Mouse (Mus musculus) G1E (cell line): ENCODE data around the gene Olfm1. TPM values are rescaled to one million over a fixed set of nuclear protein-coding genes. Genes with fewer than 3 reads are reported as not detected.

Experiments used
- ATAC-seq: 2 replicates; pipeline ENCODE4 v1.8.0; 2016; ENCODE audit warnings: mild to moderate bottlenecking; ENCODE audit not compliant: insufficient number of reproducible peaks, poor library complexity, low FRiP score, severe bottlenecking; ENCODE audit errors: extremely low read depth
- DNase-seq: peaks from one replicate; pipeline ENCODE4 v3.0.0; 2012; ENCODE audit warnings: low spot score
- H3K27me3 ChIP-seq: 2 replicates; pipeline ENCODE4 v1.6.1; 2012; ENCODE audit warnings: mild to moderate bottlenecking, low read length, inconsistent platforms; ENCODE audit not compliant: insufficient read depth
- H3K36me3 ChIP-seq: replicated peaks from 2 replicates; pipeline ENCODE3; 2012; ENCODE audit warnings: mild to moderate bottlenecking, inconsistent platforms
- H3K4me1 ChIP-seq: 2 replicates; pipeline ENCODE4 v1.6.1; 2012; ENCODE audit warnings: low read depth, low read length, inconsistent platforms, mixed read lengths; ENCODE audit not compliant: insufficient read depth
- H3K4me3 ChIP-seq: 2 replicates; pipeline ENCODE4 v1.5.1; 2012; ENCODE audit warnings: low read depth, mild to moderate bottlenecking, inconsistent platforms, low read length, moderate library complexity, mixed read lengths
- H3K9me3 ChIP-seq: replicated peaks from 2 replicates; pipeline ENCODE4 v1.6.1; 2012; ENCODE audit warnings: inconsistent platforms
- CTCF ChIP-seq: IDR thresholded peaks from 2 replicates; pipeline ENCODE4 v1.5.1; 2012; ENCODE audit warnings: low read depth, low read length, inconsistent platforms, mixed read lengths
- GATA1 ChIP-seq: IDR thresholded peaks from 2 replicates; pipeline ENCODE4 v1.6.1; 2012; ENCODE audit warnings: borderline replicate concordance, low read length, inconsistent platforms, mixed read lengths
- GATA2 ChIP-seq: IDR thresholded peaks from 2 replicates; pipeline ENCODE4 v1.6.1; 2012; ENCODE audit warnings: low read depth, low read length, inconsistent platforms, borderline replicate concordance
- POLR2AphosphoS5 ChIP-seq: IDR thresholded peaks from 2 replicates; pipeline ENCODE4 v1.6.1; 2012; ENCODE audit warnings: low read depth, low read length, inconsistent platforms; ENCODE audit not compliant: insufficient replicate concordance
- TAL1 ChIP-seq: conservative IDR thresholded peaks from 2 replicates; pipeline ENCODE4 v1.6.1; 2012; ENCODE audit warnings: low read depth, low read length, inconsistent platforms, mixed read lengths
- polyA plus RNA-seq: library from polyadenylated mRNA; stranded (reverse); fragments of >175 nt; gene quantifications from 2 replicates; pipeline ENCODE4 v1.2.3, GENCODE M21; 2012
- total RNA-seq, 2 experiments: library from RNA; stranded (forward) in 1 of 2; stranded (reverse) in 1 of 2; fragments of 200-1000 nt in 1 of 2; fragments of >200 nt in 1 of 2; fragmentation: Nextera tagmentation in 1 of 2; gene quantifications; 2 replicates each; pipeline ENCODE4 v1.2.3; 2014 to 2017

Olfm1 gene
- total and polyA plus RNA-seq, 3 experiments = 0.08 to 0.11 TPM; not detected in 1

- ATAC-seq (no peak), DNase-seq (no peak)
- Histone ChIP-seq H3K27me3 (peaks cover 31% of the 10 kb centered on the region), H3K36me3 (no peaks in the 10 kb centered on the region), H3K4me1 (no peaks in the 10 kb centered on the region), H3K4me3 (no peak overlapping the region), H3K9me3 (no peaks in the 10 kb centered on the region)
- TF ChIP-seq GATA1 = no peak
- no peak for TF ChIP-seq GATA2
- no peak for TF ChIP-seq CTCF
- no peak for TF ChIP-seq POLR2AphosphoS5
- no peak for TF ChIP-seq TAL1
These were observed 32.0 kb downstream of the Olfm1 start for GRCm38 (mm10) chr2:28224819-28225218.

- no peak for DNase-seq
- H3K9me3 ChIP-seq = no peaks in the 10 kb centered on the region
- H3K4me1 ChIP-seq = no peaks in the 10 kb centered on the region
- TF ChIP-seq GATA1 (no peak), CTCF (no peak), GATA2 (no peak), POLR2AphosphoS5 (no peak), TAL1 (no peak)
- ATAC-seq = no peak
- peaks cover 30% of the 10 kb centered on the region for H3K27me3 ChIP-seq
- H3K4me3 ChIP-seq = no peak overlapping the region
- H3K36me3 ChIP-seq = no peaks in the 10 kb centered on the region
These were observed 33.1 kb downstream of the Olfm1 start for GRCm38 (mm10) chr2:28225906-28226305.

GRCm38 (mm10) chr2:28226971-28227370, 34.2 kb downstream of the Olfm1 start:
- Histone ChIP-seq H3K4me1 (no peaks in the 10 kb centered on the region), H3K4me3 (no peak overlapping the region), H3K27me3 (peaks cover 30% of the 10 kb centered on the region), H3K9me3 (no peaks in the 10 kb centered on the region), H3K36me3 (no peaks in the 10 kb centered on the region)
- TF ChIP-seq CTCF (no peak), POLR2AphosphoS5 (no peak), GATA2 (no peak), TAL1 (no peak)
- ATAC-seq = no peak
- DNase-seq = no peak

GRCm38 (mm10) chr2:28227589-28228191, 34.9 kb downstream of the Olfm1 start:
- no peak overlapping the region for H3K4me3 ChIP-seq
- TF ChIP-seq POLR2AphosphoS5 (no peak), TAL1 (no peak), GATA1 (no peak), CTCF (no peak), GATA2 (no peak)
- no peak for DNase-seq
- H3K36me3 ChIP-seq = no peaks in the 10 kb centered on the region
- no peaks in the 10 kb centered on the region for H3K9me3 ChIP-seq
- H3K27me3 ChIP-seq = peaks cover 25% of the 10 kb centered on the region
- ATAC-seq = no peak
- H3K4me1 ChIP-seq = no peaks in the 10 kb centered on the region

- Histone ChIP-seq H3K4me1 (no peaks in the 10 kb centered on the region), H3K9me3 (no peaks in the 10 kb centered on the region), H3K36me3 (no peaks in the 10 kb centered on the region), H3K27me3 (peaks cover 23% of the 10 kb centered on the region), H3K4me3 (no peak overlapping the region)
- no peak for ATAC-seq
- no peak for DNase-seq
- no peak for TF ChIP-seq CTCF
- TF ChIP-seq GATA1 = no peak
- no peak for TF ChIP-seq GATA2
- no peak for TF ChIP-seq TAL1
- no peak for TF ChIP-seq POLR2AphosphoS5
These were observed 35.6 kb downstream of the Olfm1 start for GRCm38 (mm10) chr2:28228364-28228763.

- H3K27me3 ChIP-seq = peaks cover 21% of the 10 kb centered on the region
- no peak overlapping the region for H3K4me3 ChIP-seq
- H3K4me1 ChIP-seq = no peaks in the 10 kb centered on the region
- no peak for TF ChIP-seq CTCF
- TF ChIP-seq POLR2AphosphoS5 = no peak
- no peak for TF ChIP-seq GATA1
- TF ChIP-seq GATA2 = no peak
- TF ChIP-seq TAL1 = no peak
- H3K36me3 ChIP-seq = no peaks in the 10 kb centered on the region
- H3K9me3 ChIP-seq = no peaks in the 10 kb centered on the region
- ATAC-seq = no peak
- DNase-seq = no peak
These were observed 42.3 kb downstream of the Olfm1 start for GRCm38 (mm10) chr2:28235129-28235528.
